Mouse (Mus musculus): Measurements from ENCODE around the gene Inava. TPM values are rescaled to one million over a fixed set of nuclear protein-coding genes. Genes with fewer than 3 reads are reported as not detected.

Inava gene
- polyA plus RNA-seq, 2 experiments = 16.0 to 17.3 TPM

DNA sequence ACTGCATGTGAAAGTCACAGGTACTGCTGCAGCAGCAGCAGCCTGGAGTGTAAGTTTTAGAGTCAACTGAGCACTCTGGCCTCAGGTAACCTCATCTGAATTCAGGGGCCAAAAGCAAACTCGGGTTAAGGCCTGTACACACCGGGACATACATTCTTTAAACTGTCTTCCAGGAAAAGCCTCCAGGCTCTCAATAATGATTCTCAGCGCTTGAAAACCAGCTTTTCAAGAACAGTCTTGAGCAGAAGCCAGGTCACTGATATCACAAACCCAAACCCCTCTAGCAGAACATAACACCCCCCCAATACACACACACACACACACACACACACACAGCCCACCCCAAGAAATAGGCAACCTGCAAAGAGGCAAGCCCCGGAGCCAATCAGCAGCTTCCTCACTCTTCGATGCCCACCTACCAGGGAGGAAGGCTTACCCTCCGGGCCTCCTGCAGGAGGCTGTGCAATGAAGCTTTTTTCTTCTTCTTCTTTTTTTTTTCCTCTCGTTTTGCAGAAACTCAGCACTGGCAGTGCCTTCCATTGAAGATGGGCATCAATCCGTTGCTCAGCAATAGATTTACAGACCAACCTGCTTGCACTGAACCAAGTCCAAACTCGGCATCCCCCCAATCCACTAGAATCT is 1.7 kb downstream of the Inava start:
- Histone ChIP-seq H3K9me3 (ENCODE audit: control insufficient read depth, low read length) (no peaks in the 10 kb centered on the region), H3K4me2 (replicated peaks; ENCODE audit: low read depth, low read length, severe bottlenecking) (peak overlapping the region; percentile 67), H3K36me3 (ENCODE audit: control insufficient read depth, insufficient read depth, low read length) (peaks cover 3% of the 10 kb centered on the region; the same call in 1 of the 2 replicates), H3K4me3 (replicated peaks; ENCODE audit: low read length) (peak overlapping the region; percentile 52), H3K4me1 (ENCODE audit: control insufficient read depth, insufficient read depth, low read length) (peaks cover 54% of the 10 kb centered on the region), H3K27me3 (ENCODE audit: control insufficient read depth, insufficient read depth, low read length) (no peaks in the 10 kb centered on the region), H3K27ac (replicated peaks; ENCODE audit: low read depth, low read length) (no peak overlapping the region), H3K9ac (ENCODE audit: low read depth, low read length, severe bottlenecking) (peak overlapping the region; percentile 68)
- TF ChIP-seq POLR2A (IDR thresholded peaks at IDR 0.05; ENCODE audit: borderline replicate concordance, extremely low read depth, insufficient read depth, insufficient read length) = no peak
- WGBS = under 1% methylated on average over 9 of the region's 9 CpGs
- no peak for DNase-seq (ENCODE audit: low spot score)
- ATAC-seq (ENCODE audit: low FRiP score, low read depth) = no peak

DNA sequence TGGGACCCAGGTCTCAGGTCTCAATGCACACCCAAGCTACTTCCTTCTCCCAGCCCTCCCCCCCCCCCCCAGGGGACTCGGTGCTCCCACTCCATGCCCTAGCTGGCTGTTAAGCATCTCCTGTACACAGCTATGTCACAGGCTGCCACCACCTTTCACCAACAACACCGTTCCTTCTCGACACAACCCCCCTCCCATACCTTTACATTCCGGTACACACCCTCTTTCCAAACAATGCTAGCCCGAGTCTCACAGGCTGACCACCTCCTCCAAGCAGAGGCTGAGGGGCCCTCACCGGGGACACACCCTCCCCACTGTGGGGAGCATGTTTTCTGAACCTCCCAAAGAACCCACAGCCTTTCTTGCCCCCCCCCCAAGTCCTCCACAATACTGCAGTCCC is 2.5 kb downstream of the Inava start:
- Histone ChIP-seq H3K9ac (ENCODE audit: low read depth, low read length, severe bottlenecking) (peak overlapping the region; percentile 43; the same call in 1 of the 2 replicates), H3K4me1 (ENCODE audit: control insufficient read depth, insufficient read depth, low read length) (peaks cover 54% of the 10 kb centered on the region), H3K36me3 (ENCODE audit: control insufficient read depth, insufficient read depth, low read length) (peaks cover 11% of the 10 kb centered on the region), H3K4me2 (replicated peaks; ENCODE audit: low read depth, low read length, severe bottlenecking) (peak overlapping the region; percentile 67), H3K9me3 (ENCODE audit: control insufficient read depth, low read length) (no peaks in the 10 kb centered on the region), H3K27me3 (ENCODE audit: control insufficient read depth, insufficient read depth, low read length) (no peaks in the 10 kb centered on the region), H3K27ac (replicated peaks; ENCODE audit: low read depth, low read length) (no peak overlapping the region), H3K4me3 (replicated peaks; ENCODE audit: low read length) (peak overlapping the region; percentile 52)
- DNase-seq (ENCODE audit: low spot score) (no peak), ATAC-seq (ENCODE audit: low FRiP score, low read depth) (no peak)
- 2% methylated on average over 6 of the region's 6 CpGs for WGBS
- no peak for TF ChIP-seq POLR2A (IDR thresholded peaks at IDR 0.05; ENCODE audit: borderline replicate concordance, extremely low read depth, insufficient read depth, insufficient read length)

DNA sequence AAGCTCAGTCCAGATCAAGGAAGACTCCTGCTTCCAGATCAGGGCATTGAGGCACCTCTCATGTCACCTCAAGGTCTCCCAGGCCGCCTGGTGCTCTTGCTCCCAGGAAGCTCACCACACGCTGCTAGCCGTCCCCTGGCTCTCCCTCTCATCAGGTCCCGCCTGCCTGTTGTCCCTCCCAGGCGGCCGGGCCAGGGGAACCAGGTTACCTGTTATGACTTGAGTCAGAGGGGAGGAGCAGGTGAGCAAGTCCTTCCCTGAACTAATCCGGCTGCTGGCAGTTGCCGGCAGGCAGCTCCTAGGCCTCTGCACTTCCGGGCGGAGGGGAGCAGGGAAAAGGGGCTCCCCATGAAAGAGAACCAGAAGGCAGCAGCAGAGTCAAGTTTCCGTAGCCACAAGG is 3.9 kb downstream of the Inava start:
- Histone ChIP-seq H3K4me1 (ENCODE audit: control insufficient read depth, insufficient read depth, low read length) (peaks cover 54% of the 10 kb centered on the region), H3K27ac (replicated peaks; ENCODE audit: low read depth, low read length) (peak overlapping the region; percentile 34; the same call in 1 of the 2 replicates), H3K9me3 (ENCODE audit: control insufficient read depth, low read length) (no peaks in the 10 kb centered on the region), H3K9ac (ENCODE audit: low read depth, low read length, severe bottlenecking) (peak overlapping the region; percentile 6; the same call in 1 of the 2 replicates), H3K36me3 (ENCODE audit: control insufficient read depth, insufficient read depth, low read length) (peaks cover 25% of the 10 kb centered on the region), H3K27me3 (ENCODE audit: control insufficient read depth, insufficient read depth, low read length) (no peaks in the 10 kb centered on the region), H3K4me3 (replicated peaks; ENCODE audit: low read length) (peak overlapping the region; percentile 10; the same call in 1 of the 2 replicates), H3K4me2 (replicated peaks; ENCODE audit: low read depth, low read length, severe bottlenecking) (peak overlapping the region; percentile 67)
- ATAC-seq (ENCODE audit: low FRiP score, low read depth) (no peak), DNase-seq (ENCODE audit: low spot score) (no peak)
- no peak for TF ChIP-seq POLR2A (IDR thresholded peaks at IDR 0.05; ENCODE audit: borderline replicate concordance, extremely low read depth, insufficient read depth, insufficient read length)
- 16% methylated on average over 11 of the region's 11 CpGs for WGBS

DNA sequence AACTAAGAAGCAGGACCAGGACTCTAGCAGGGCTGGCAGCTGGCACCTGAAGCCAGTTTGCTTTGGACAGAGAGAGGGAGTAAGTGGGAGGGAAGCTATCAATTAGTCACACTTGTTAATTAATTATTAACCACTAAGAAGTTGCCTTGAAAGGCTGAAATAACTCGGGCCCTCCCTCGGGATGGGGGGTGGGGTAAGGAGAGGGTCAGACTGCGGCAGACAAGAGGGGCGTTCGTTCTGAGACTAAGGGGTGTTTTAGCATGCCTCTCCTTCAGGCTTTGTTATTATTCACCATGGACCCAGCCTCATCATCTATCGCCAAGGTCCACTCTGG is 5.1 kb downstream of the Inava start:
- DNase-seq (ENCODE audit: low spot score) = no peak
- WGBS = 29% methylated on average over 6 of the region's 6 CpGs

DNA sequence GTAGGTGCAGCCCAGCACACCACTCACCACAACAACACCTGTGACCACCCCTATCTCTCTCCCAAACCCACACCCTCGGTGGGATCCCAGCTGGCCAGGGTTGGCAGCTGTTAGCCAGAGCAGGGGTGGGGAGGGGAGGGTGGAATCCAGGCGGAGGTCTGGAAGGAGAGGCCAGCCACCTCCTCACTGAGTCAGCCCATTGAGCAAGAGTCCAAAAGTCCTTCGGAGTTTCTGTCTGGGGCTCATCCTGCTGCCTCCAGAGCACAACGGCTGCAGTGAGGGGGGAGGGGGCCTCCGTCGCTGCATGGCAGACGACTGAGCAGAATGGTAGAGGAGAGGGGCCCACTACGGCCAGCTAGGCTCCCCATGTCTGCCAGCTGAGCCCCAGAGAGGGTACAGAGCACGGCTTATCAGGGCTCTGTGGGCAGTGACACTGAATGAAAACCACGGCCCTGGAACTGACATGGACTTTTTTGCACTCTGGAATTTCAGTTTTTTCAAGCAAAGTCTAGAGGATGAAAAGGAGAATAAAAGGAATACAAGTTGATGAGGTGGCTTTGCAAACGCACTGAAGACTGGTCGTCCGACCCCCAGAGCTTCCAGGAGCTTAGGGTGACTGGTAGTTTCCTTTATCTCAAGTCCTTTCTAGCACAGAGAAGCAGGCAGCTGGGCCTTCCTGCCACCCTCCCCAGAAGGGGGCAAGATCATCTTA is 5.6 kb downstream of the Inava start:
- ATAC-seq (ENCODE audit: low FRiP score, low read depth) (no peak), DNase-seq (ENCODE audit: low spot score) (no peak)
- H3K4me2 ChIP-seq (replicated peaks; ENCODE audit: low read depth, low read length, severe bottlenecking) = no peak overlapping the region; the same call in 1 of the 2 replicates
- H3K9ac ChIP-seq (ENCODE audit: low read depth, low read length, severe bottlenecking) = peak overlapping the region; percentile 28; the same call in 1 of the 2 replicates
- 28% methylated on average over 13 of the region's 13 CpGs for WGBS
- H3K4me1 ChIP-seq (ENCODE audit: control insufficient read depth, insufficient read depth, low read length) = peaks cover 52% of the 10 kb centered on the region
- H3K36me3 ChIP-seq (ENCODE audit: control insufficient read depth, insufficient read depth, low read length) = peaks cover 39% of the 10 kb centered on the region
- H3K9me3 ChIP-seq (ENCODE audit: control insufficient read depth, low read length) = no peaks in the 10 kb centered on the region
- no peak overlapping the region for H3K4me3 ChIP-seq (replicated peaks; ENCODE audit: low read length)
- no peaks in the 10 kb centered on the region for H3K27me3 ChIP-seq (ENCODE audit: control insufficient read depth, insufficient read depth, low read length)
- H3K27ac ChIP-seq (replicated peaks; ENCODE audit: low read depth, low read length) = no peak overlapping the region
- TF ChIP-seq POLR2A (IDR thresholded peaks at IDR 0.05; ENCODE audit: borderline replicate concordance, extremely low read depth, insufficient read depth, insufficient read length) = no peak

More for the DNA sequence above, 5.1 kb downstream of the Inava start:
- Histone ChIP-seq H3K27me3 (ENCODE audit: control insufficient read depth, insufficient read depth, low read length) (no peaks in the 10 kb centered on the region), H3K9ac (ENCODE audit: low read depth, low read length, severe bottlenecking) (no peak overlapping the region; the same call in 1 of the 2 replicates), H3K36me3 (ENCODE audit: control insufficient read depth, insufficient read depth, low read length) (peaks cover 37% of the 10 kb centered on the region), H3K4me2 (replicated peaks; ENCODE audit: low read depth, low read length, severe bottlenecking) (no peak overlapping the region; the same call in 1 of the 2 replicates), H3K4me1 (ENCODE audit: control insufficient read depth, insufficient read depth, low read length) (peaks cover 52% of the 10 kb centered on the region), H3K4me3 (replicated peaks; ENCODE audit: low read length) (no peak overlapping the region), H3K27ac (replicated peaks; ENCODE audit: low read depth, low read length) (no peak overlapping the region), H3K9me3 (ENCODE audit: control insufficient read depth, low read length) (no peaks in the 10 kb centered on the region)
- TF ChIP-seq POLR2A (IDR thresholded peaks at IDR 0.05; ENCODE audit: borderline replicate concordance, extremely low read depth, insufficient read depth, insufficient read length) = no peak
- ATAC-seq (ENCODE audit: low FRiP score, low read depth) = no peak
